Mouse (Mus musculus): ENCODE measurements at regions not wholly inside any gene's neighbourhood (a gene's known extent, or its start where the extent isn't known, plus 50 kb on each side); places are given as distances from the start of the nearest gene placed in this dataset.
"Not testable (repeated sequence)": the region's sequence is repeated elsewhere in the genome, so short reads cannot be mapped to it uniquely, and the experiment has no call there.

GRCm38 (mm10) chr16:31508981-31509380, 86.9 kb downstream of the Bdh1 start:
- DNase-seq (ENCODE audit: low spot score): peak; percentile 83

- no peak for DNase-seq (ENCODE audit: low spot score)
Measured at GRCm38 (mm10) chr16:31510097-31510496, 88.0 kb downstream of the Bdh1 start.

- no peak for DNase-seq (ENCODE audit: low spot score)
Measured at GRCm38 (mm10) chr16:31518816-31519215, 96.7 kb downstream of the Bdh1 start.

- DNase-seq (ENCODE audit: low spot score): no peak
Measured at GRCm38 (mm10) chr16:31520081-31520480, 98.0 kb downstream of the Bdh1 start.

GRCm38 (mm10) chr16:31521786-31522185, 99.7 kb downstream of the Bdh1 start:
- DNase-seq (ENCODE audit: low spot score): no peak

- no peak for DNase-seq (ENCODE audit: low spot score)
Measured at GRCm38 (mm10) chr16:31526711-31527344, 104.7 kb downstream of the Bdh1 start.

- DNase-seq (ENCODE audit: low spot score): no peak
Measured at GRCm38 (mm10) chr16:31528596-31529283, 106.7 kb downstream of the Bdh1 start.

- no peak for DNase-seq (ENCODE audit: low spot score)
Measured at GRCm38 (mm10) chr16:31529284-31529958, 107.3 kb downstream of the Bdh1 start.

GRCm38 (mm10) chr16:31530090-31530489, 108.0 kb downstream of the Bdh1 start:
- no peak for DNase-seq (ENCODE audit: low spot score)

- no peak for DNase-seq (ENCODE audit: low spot score)
Measured at GRCm38 (mm10) chr16:31533196-31533777, 111.2 kb downstream of the Bdh1 start.

- no peak for DNase-seq (ENCODE audit: low spot score)
Measured at GRCm38 (mm10) chr16:31534923-31535523, 112.9 kb downstream of the Bdh1 start.

GRCm38 (mm10) chr16:31536328-31536727, 114.2 kb downstream of the Bdh1 start:
- DNase-seq (ENCODE audit: low spot score): no peak

GRCm38 (mm10) chr16:31538606-31539005, 116.5 kb downstream of the Bdh1 start:
- DNase-seq (ENCODE audit: low spot score): no peak

- no peak for DNase-seq (ENCODE audit: low spot score)
Measured at GRCm38 (mm10) chr16:31543499-31544170, 119.6 kb upstream of the Dlg1 start.

- no peak for DNase-seq (ENCODE audit: low spot score)
Measured at GRCm38 (mm10) chr16:31546062-31546827, 117.0 kb upstream of the Dlg1 start.

- DNase-seq (ENCODE audit: low spot score): no peak
Measured at GRCm38 (mm10) chr16:31546828-31547224, 116.4 kb upstream of the Dlg1 start.

GRCm38 (mm10) chr16:31547391-31547790, 115.9 kb upstream of the Dlg1 start:
- no peak for DNase-seq (ENCODE audit: low spot score)

GRCm38 (mm10) chr16:31549975-31550374, 113.3 kb upstream of the Dlg1 start:
- DNase-seq (ENCODE audit: low spot score): no peak

GRCm38 (mm10) chr16:31550539-31550938, 112.7 kb upstream of the Dlg1 start:
- DNase-seq (ENCODE audit: low spot score): not testable (repeated sequence)

- DNase-seq (ENCODE audit: low spot score): no peak
Measured at GRCm38 (mm10) chr16:31551416-31552151, 111.7 kb upstream of the Dlg1 start.
